Mouse (Mus musculus): ENCODE results near the gene Klhl22. TPM values are rescaled to one million over a fixed set of nuclear protein-coding genes. Genes with fewer than 3 reads are reported as not detected.

Klhl22 gene
- polyA plus RNA-seq, 1 experiment from 2014 or later, result 54.6 TPM

DNA sequence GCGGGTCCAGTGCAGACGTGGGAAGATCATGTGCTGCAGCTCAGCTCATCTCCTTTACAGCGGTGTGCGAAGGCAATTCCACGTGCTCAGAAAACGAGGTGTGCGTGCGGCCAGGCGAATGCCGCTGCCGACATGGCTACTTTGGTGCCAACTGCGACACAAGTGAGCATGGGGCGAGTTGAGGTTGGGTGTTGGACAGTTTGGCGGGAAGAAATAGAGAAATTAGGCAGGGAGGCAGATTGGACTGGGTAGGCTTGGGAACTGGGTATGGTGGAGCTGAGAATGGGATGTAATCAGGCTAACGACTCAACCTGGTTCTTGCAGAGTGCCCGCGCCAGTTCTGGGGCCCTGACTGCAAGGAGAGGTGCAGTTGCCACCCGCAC is 43.0 kb downstream of the Klhl22 start:
- WGBS, result 4% methylated on average over 18 of the region's 18 CpGs
- Histone ChIP-seq H3K9ac (ENCODE audit: low read length) (no peak overlapping the region), H3K4me3 (ENCODE audit: low read depth, low read length) (peak overlapping the region; percentile 24; the same call in 1 of the 2 replicates), H3K27ac (ENCODE audit: low read depth, low read length) (no peak overlapping the region), H3K4me2 (ENCODE audit: low read depth, low read length, severe bottlenecking) (peak overlapping the region; percentile 42), H3K9me3 (ENCODE audit: control insufficient read depth, low read length) (no peaks in the 10 kb centered on the region), H3K27me3 (ENCODE audit: control insufficient read depth, insufficient read depth, low read length) (peaks cover 90% of the 10 kb centered on the region), H3K4me1 (replicated peaks; ENCODE audit: control insufficient read depth, insufficient read depth, low read length) (peaks cover 38% of the 10 kb centered on the region), H3K36me3 (ENCODE audit: control insufficient read depth, insufficient read depth, low read length) (no peaks in the 10 kb centered on the region)
- ATAC-seq (replicated peaks; ENCODE audit: low FRiP score) (no peak), DNase-seq (ENCODE audit: low spot score) (no peak)

- DNase-seq (ENCODE audit: low spot score), result peak; percentile 68
- H3K9ac ChIP-seq (ENCODE audit: low read length), result peak overlapping the region; percentile 27
- H3K36me3 ChIP-seq (ENCODE audit: control insufficient read depth, insufficient read depth, low read length), result no peaks in the 10 kb centered on the region
- no peak overlapping the region for H3K27ac ChIP-seq (ENCODE audit: low read depth, low read length)
- H3K4me1 ChIP-seq (replicated peaks; ENCODE audit: control insufficient read depth, insufficient read depth, low read length), result peaks cover 36% of the 10 kb centered on the region
- no peaks in the 10 kb centered on the region for H3K9me3 ChIP-seq (ENCODE audit: control insufficient read depth, low read length)
- no peak for ATAC-seq (replicated peaks; ENCODE audit: low FRiP score)
- 2% methylated on average over 83 of the region's 83 CpGs for WGBS
- H3K27me3 ChIP-seq (ENCODE audit: control insufficient read depth, insufficient read depth, low read length), result peaks cover 87% of the 10 kb centered on the region
- peak overlapping the region; percentile 42 for H3K4me2 ChIP-seq (ENCODE audit: low read depth, low read length, severe bottlenecking)
- peak overlapping the region; percentile 24 for H3K4me3 ChIP-seq (ENCODE audit: low read depth, low read length)
These were observed 43.6 kb downstream of the Klhl22 start for GRCm38 (mm10) chr16:17802839-17803674.

GRCm38 (mm10) chr16:17803675-17804448 is 44.4 kb downstream of the Klhl22 start:
- H3K4me1 ChIP-seq (replicated peaks; ENCODE audit: control insufficient read depth, insufficient read depth, low read length), result peaks cover 31% of the 10 kb centered on the region

GRCm38 (mm10) chr16:17804449-17804912 is 45.1 kb downstream of the Klhl22 start:
- Histone ChIP-seq H3K9ac (ENCODE audit: low read length) (no peak overlapping the region), H3K27me3 (ENCODE audit: control insufficient read depth, insufficient read depth, low read length) (peaks cover 79% of the 10 kb centered on the region), H3K4me3 (ENCODE audit: low read depth, low read length) (peak overlapping the region; percentile 31), H3K27ac (ENCODE audit: low read depth, low read length) (no peak overlapping the region), H3K36me3 (ENCODE audit: control insufficient read depth, insufficient read depth, low read length) (no peaks in the 10 kb centered on the region), H3K4me2 (ENCODE audit: low read depth, low read length, severe bottlenecking) (peak overlapping the region; percentile 57), H3K9me3 (ENCODE audit: control insufficient read depth, low read length) (no peaks in the 10 kb centered on the region), H3K4me1 (replicated peaks; ENCODE audit: control insufficient read depth, insufficient read depth, low read length) (peaks cover 31% of the 10 kb centered on the region)
- ATAC-seq (replicated peaks; ENCODE audit: low FRiP score) (peak; percentile 21; the same call in 1 of the 2 replicates), DNase-seq (ENCODE audit: low spot score) (peak; percentile 80)
- WGBS, result 2% methylated on average over 31 of the region's 33 CpGs

More at GRCm38 (mm10) chr16:17803675-17804448, 44.4 kb downstream of the Klhl22 start:
- Histone ChIP-seq H3K9ac (ENCODE audit: low read length) (no peak overlapping the region), H3K4me2 (ENCODE audit: low read depth, low read length, severe bottlenecking) (peak overlapping the region; percentile 57), H3K27me3 (ENCODE audit: control insufficient read depth, insufficient read depth, low read length) (peaks cover 86% of the 10 kb centered on the region), H3K9me3 (ENCODE audit: control insufficient read depth, low read length) (no peaks in the 10 kb centered on the region), H3K4me3 (ENCODE audit: low read depth, low read length) (peak overlapping the region; percentile 31), H3K27ac (ENCODE audit: low read depth, low read length) (no peak overlapping the region), H3K36me3 (ENCODE audit: control insufficient read depth, insufficient read depth, low read length) (no peaks in the 10 kb centered on the region)
- ATAC-seq (replicated peaks; ENCODE audit: low FRiP score) (0 out of 2 replicates have a peak, but pooled peaks have one; percentile 8), DNase-seq (ENCODE audit: low spot score) (peak; percentile 55)
- WGBS, result 6% methylated on average over 33 of the region's 33 CpGs

GRCm38 (mm10) chr16:17804982-17805381 is 45.6 kb downstream of the Klhl22 start:
- no peak for DNase-seq (ENCODE audit: low spot score)
- H3K36me3 ChIP-seq (ENCODE audit: control insufficient read depth, insufficient read depth, low read length), result no peaks in the 10 kb centered on the region
- H3K4me3 ChIP-seq (ENCODE audit: low read depth, low read length), result peak overlapping the region; percentile 31
- 5% methylated on average over 7 of the region's 7 CpGs for WGBS
- H3K27me3 ChIP-seq (ENCODE audit: control insufficient read depth, insufficient read depth, low read length), result peaks cover 74% of the 10 kb centered on the region
- no peak overlapping the region for H3K27ac ChIP-seq (ENCODE audit: low read depth, low read length)
- no peak overlapping the region for H3K9ac ChIP-seq (ENCODE audit: low read length)
- no peaks in the 10 kb centered on the region for H3K9me3 ChIP-seq (ENCODE audit: control insufficient read depth, low read length)
- no peak for ATAC-seq (replicated peaks; ENCODE audit: low FRiP score)
- H3K4me1 ChIP-seq (replicated peaks; ENCODE audit: control insufficient read depth, insufficient read depth, low read length), result peaks cover 33% of the 10 kb centered on the region
- H3K4me2 ChIP-seq (ENCODE audit: low read depth, low read length, severe bottlenecking), result peak overlapping the region; percentile 57

DNA sequence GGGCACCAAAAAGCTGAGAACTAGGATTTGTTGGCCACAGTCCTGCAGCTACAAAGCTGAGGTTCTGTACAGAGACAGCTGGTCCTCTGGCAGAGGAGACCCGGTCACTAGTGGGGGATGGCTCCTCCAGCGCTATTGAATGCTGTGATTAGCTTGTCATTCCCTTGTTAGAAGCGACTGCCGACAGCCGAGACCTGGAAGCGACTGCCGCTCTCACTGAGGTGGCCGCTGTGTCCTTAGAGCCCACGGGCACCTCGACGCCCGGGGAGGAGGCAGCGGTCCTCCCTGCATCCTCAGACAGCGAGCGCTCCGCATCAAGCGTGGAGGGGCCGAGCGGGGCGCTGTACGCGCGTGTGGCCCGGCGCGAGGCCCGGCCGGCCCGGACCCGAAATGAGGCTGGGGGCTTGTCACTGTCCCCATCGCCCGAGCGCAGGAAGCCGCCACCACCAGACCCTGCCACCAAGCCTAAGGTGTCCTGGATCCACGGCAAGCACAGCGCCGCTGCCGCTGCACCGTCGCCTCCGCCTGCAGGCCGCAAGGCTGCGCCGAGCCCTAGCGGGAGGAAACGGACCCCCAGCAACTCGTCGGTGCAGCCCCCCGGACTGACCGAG is 47.3 kb downstream of the Klhl22 start:
- peaks cover 63% of the 10 kb centered on the region for H3K27me3 ChIP-seq (ENCODE audit: control insufficient read depth, insufficient read depth, low read length)
- H3K4me1 ChIP-seq (replicated peaks; ENCODE audit: control insufficient read depth, insufficient read depth, low read length), result peaks cover 33% of the 10 kb centered on the region
- H3K4me3 ChIP-seq (ENCODE audit: low read depth, low read length), result peak overlapping the region; percentile 54
- no peaks in the 10 kb centered on the region for H3K9me3 ChIP-seq (ENCODE audit: control insufficient read depth, low read length)
- ATAC-seq (replicated peaks; ENCODE audit: low FRiP score) (peak; percentile 48; the same call in 1 of the 2 replicates), DNase-seq (ENCODE audit: low spot score) (no peak)
- 3% methylated on average over 43 of the region's 50 CpGs for WGBS
- peak overlapping the region; percentile 99 for H3K4me2 ChIP-seq (ENCODE audit: low read depth, low read length, severe bottlenecking)
- H3K9ac ChIP-seq (ENCODE audit: low read length), result peak overlapping the region; percentile 84
- no peaks in the 10 kb centered on the region for H3K36me3 ChIP-seq (ENCODE audit: control insufficient read depth, insufficient read depth, low read length)
- H3K27ac ChIP-seq (ENCODE audit: low read depth, low read length), result peak overlapping the region; percentile 46; the same call in 1 of the 2 replicates

DNA sequence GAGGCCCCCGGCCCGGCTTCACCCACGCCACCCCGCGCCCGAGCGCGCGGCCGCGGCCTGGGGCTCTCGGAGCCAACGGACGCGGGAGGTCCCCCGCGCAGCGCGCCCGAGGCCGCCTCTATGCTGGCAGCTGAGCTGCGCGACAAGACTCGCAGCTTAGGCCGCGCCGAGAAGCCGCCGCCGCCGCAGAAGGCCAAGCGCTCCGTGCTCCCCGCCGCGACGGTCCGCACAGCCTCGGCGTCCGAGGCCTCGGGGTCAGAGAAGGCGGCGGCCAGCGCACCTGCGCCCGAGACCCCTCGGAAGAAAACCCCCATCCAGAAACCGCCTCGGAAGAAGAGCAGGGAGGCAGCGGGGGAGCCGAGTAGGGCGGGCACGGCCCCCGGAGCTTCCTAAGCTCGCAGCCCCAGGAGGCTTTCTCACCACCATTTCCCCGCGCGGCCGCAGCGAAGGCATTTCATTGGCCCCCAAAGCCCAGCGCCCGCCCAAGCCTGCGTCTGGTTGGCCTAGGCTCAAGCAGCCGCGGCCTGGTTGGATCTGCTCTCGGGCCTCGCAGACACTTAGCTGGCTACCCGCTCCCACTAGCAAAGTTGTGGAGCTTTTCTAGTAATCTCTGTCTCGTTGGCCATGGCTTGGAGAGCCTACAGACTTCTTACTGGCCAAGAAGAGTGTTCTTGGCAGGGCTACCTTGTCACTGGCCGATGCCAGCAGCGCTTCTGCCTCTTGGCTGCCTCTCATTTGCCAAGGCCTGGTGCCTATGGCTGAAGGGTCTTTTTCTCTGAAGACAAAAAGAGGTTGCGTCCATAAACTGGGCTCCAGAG is 48.0 kb downstream of the Klhl22 start:
- ATAC-seq (replicated peaks; ENCODE audit: low FRiP score), result peak; percentile 84

More for the DNA sequence above, 48.0 kb downstream of the Klhl22 start:
- peak overlapping the region; percentile 84 for H3K9ac ChIP-seq (ENCODE audit: low read length)
- no peaks in the 10 kb centered on the region for H3K36me3 ChIP-seq (ENCODE audit: control insufficient read depth, insufficient read depth, low read length)
- H3K27ac ChIP-seq (ENCODE audit: low read depth, low read length), result peak overlapping the region; percentile 46; the same call in 1 of the 2 replicates
- peaks cover 33% of the 10 kb centered on the region for H3K4me1 ChIP-seq (replicated peaks; ENCODE audit: control insufficient read depth, insufficient read depth, low read length)
- peak overlapping the region; percentile 99 for H3K4me2 ChIP-seq (ENCODE audit: low read depth, low read length, severe bottlenecking)
- peak overlapping the region; percentile 54 for H3K4me3 ChIP-seq (ENCODE audit: low read depth, low read length)
- DNase-seq (ENCODE audit: low spot score), result peak; percentile 95
- H3K27me3 ChIP-seq (ENCODE audit: control insufficient read depth, insufficient read depth, low read length), result peaks cover 56% of the 10 kb centered on the region
- no peaks in the 10 kb centered on the region for H3K9me3 ChIP-seq (ENCODE audit: control insufficient read depth, low read length)
- WGBS, result 3% methylated on average over 67 of the region's 73 CpGs

All from forebrain, embryonic 11.5 days (tissue).